Mouse (Mus musculus) MEL (cell line): ENCODE data around the gene Ccdc137. TPM values are rescaled to one million over a fixed set of nuclear protein-coding genes. Genes with fewer than 3 reads are reported as not detected.
A peak's percentile ranks its signal among the peaks of the same experiment; 100 is the strongest.

ENCODE experiments used
- DNase-seq: peaks from one replicate; pipeline ENCODE4 v3.0.0; 2011; ENCODE audit warnings: low read depth, low spot score
- H3K27ac ChIP-seq: 2 replicates; pipeline ENCODE4 v1.5.1; 2012; ENCODE audit warnings: low read depth, mild to moderate bottlenecking, control low read depth, low read length, moderate library complexity; ENCODE audit not compliant: control insufficient read depth
- H3K27me3 ChIP-seq, 2 experiments: fragments of 150-350 bp in 1 of 2; sonication (generic) in 1 of 2; 2 replicates each; pipeline ENCODE4 v1.6.1; 2012; ENCODE audit warnings: low read length in 2 of 2, mild to moderate bottlenecking in 2 of 2, improper control_type of control experiment in 1 of 2, moderate library complexity in 1 of 2; ENCODE audit not compliant: insufficient read depth in 2 of 2, control insufficient read depth in 1 of 2
- H3K36me3 ChIP-seq, 2 experiments: 2 replicates each; pipeline ENCODE4 v1.6.1; 2012 to 2014; ENCODE audit warnings: low read length in 2 of 2, improper control_type of control experiment in 1 of 2, inconsistent platforms in 1 of 2, mild to moderate bottlenecking in 1 of 2; ENCODE audit not compliant: insufficient read depth in 2 of 2, control insufficient read depth in 1 of 2
- H3K4me1 ChIP-seq, 2 experiments: fragments of 150-350 bp in 1 of 2; sonication (generic) in 1 of 2; 2 replicates each; pipeline ENCODE4 v1.6.1; 2012; ENCODE audit warnings: low read length in 2 of 2, improper control_type of control experiment in 1 of 2, mild to moderate bottlenecking in 1 of 2; ENCODE audit not compliant: insufficient read depth in 2 of 2, control insufficient read depth in 1 of 2
- H3K4me3 ChIP-seq, 2 experiments: fragments of 150-350 bp in 1 of 2; sonication (generic) in 1 of 2; 2 replicates each; pipeline ENCODE4 v1.5.1; 2012; ENCODE audit warnings: low read depth in 2 of 2, low read length in 2 of 2, mild to moderate bottlenecking in 2 of 2, moderate library complexity in 2 of 2, control low read depth in 1 of 2, improper control_type of control experiment in 1 of 2; ENCODE audit not compliant: control insufficient read depth in 1 of 2, insufficient read depth in 1 of 2
- H3K79me2 ChIP-seq: 2 replicates; pipeline ENCODE4 v1.6.1; 2012; ENCODE audit warnings: mild to moderate bottlenecking, low read length, moderate library complexity; ENCODE audit not compliant: control insufficient read depth, poor library complexity, insufficient read depth
- H3K9ac ChIP-seq: 2 replicates; pipeline ENCODE4 v1.6.1; 2012; ENCODE audit warnings: low read depth, mild to moderate bottlenecking, control low read depth, low read length, moderate library complexity; ENCODE audit not compliant: control insufficient read depth, poor library complexity, severe bottlenecking
- H3K9me3 ChIP-seq: fragments of 150-350 bp; sonication (generic); replicated peaks from 2 replicates; pipeline ENCODE4 v1.6.1; 2012; ENCODE audit warnings: mild to moderate bottlenecking, low read length, improper control_type of control experiment, moderate library complexity; ENCODE audit not compliant: insufficient read depth
- BHLHE40 ChIP-seq: IDR thresholded peaks from 2 replicates; pipeline ENCODE4 v1.6.1; 2012; ENCODE audit warnings: low read depth, mild to moderate bottlenecking, inconsistent platforms, low read length, improper control_type of control experiment, borderline replicate concordance
- CHD1 ChIP-seq: IDR thresholded peaks from 2 replicates; pipeline ENCODE4 v1.6.1; 2012; ENCODE audit warnings: low read depth, mild to moderate bottlenecking, inconsistent platforms, low read length, improper control_type of control experiment
- CTCF ChIP-seq, 3 experiments: IDR thresholded peaks in 2 of 3; conservative IDR thresholded peaks in 1 of 3; 2 replicates each; pipeline ENCODE4 v1.5.1; 2011 to 2012; ENCODE audit warnings: low read length in 3 of 3, low read depth in 2 of 3, mild to moderate bottlenecking in 2 of 3, improper control_type of control experiment in 1 of 3, inconsistent platforms in 1 of 3, mixed read lengths in 1 of 3, moderate library complexity in 1 of 3; ENCODE audit not compliant: control insufficient read depth in 1 of 3, insufficient read depth in 1 of 3, poor library complexity in 1 of 3, severe bottlenecking in 1 of 3
- E2F4 ChIP-seq: IDR thresholded peaks from 2 replicates; pipeline ENCODE4 v1.6.1; 2011; ENCODE audit warnings: low read depth, low read length, improper control_type of control experiment, borderline replicate concordance
- EP300 ChIP-seq, 2 experiments: IDR thresholded peaks; 2 replicates each; pipeline ENCODE4 v1.6.1; 2011; ENCODE audit warnings: improper control_type of control experiment in 2 of 2, low read length in 2 of 2, low read depth in 1 of 2, mild to moderate bottlenecking in 1 of 2
- GABPA ChIP-seq: IDR thresholded peaks from 2 replicates; pipeline ENCODE4 v1.6.1; 2012; ENCODE audit warnings: low read depth, mild to moderate bottlenecking, inconsistent platforms, low read length, improper control_type of control experiment, moderate library complexity
- HCFC1 ChIP-seq: IDR thresholded peaks from 2 replicates; pipeline ENCODE4 v1.6.1; 2012; ENCODE audit warnings: low read depth, mild to moderate bottlenecking, inconsistent platforms, low read length, improper control_type of control experiment, moderate library complexity
- KAT2A ChIP-seq: conservative IDR thresholded peaks from 2 replicates; pipeline ENCODE4 v1.6.1; 2012; ENCODE audit warnings: low read depth, low read length, improper control_type of control experiment, inconsistent platforms
- MAFK ChIP-seq: IDR thresholded peaks from 2 replicates; pipeline ENCODE4 v1.6.1; 2011; ENCODE audit warnings: low read depth, mild to moderate bottlenecking, low read length, improper control_type of control experiment, borderline replicate concordance
- MAX ChIP-seq: IDR thresholded peaks from 2 replicates; pipeline ENCODE4 v1.6.1; 2011; ENCODE audit warnings: low read length, improper control_type of control experiment
- MAZ ChIP-seq: IDR thresholded peaks from 2 replicates; pipeline ENCODE4 v1.6.1; 2012; ENCODE audit warnings: low read depth, mild to moderate bottlenecking, inconsistent platforms, low read length, improper control_type of control experiment
- MEF2A ChIP-seq: IDR thresholded peaks from 2 replicates; pipeline ENCODE4 v1.6.1; 2014; ENCODE audit warnings: low read depth, mild to moderate bottlenecking, inconsistent platforms, low read length, improper control_type of control experiment; ENCODE audit not compliant: poor library complexity, insufficient replicate concordance, severe bottlenecking; ENCODE audit errors: extremely low read depth
- MXI1 ChIP-seq: IDR thresholded peaks from 2 replicates; pipeline ENCODE4 v1.6.1; 2011; ENCODE audit warnings: mild to moderate bottlenecking, low read depth, low read length, improper control_type of control experiment
- MYC ChIP-seq: IDR thresholded peaks from 2 replicates; pipeline ENCODE4 v1.6.1; 2011; ENCODE audit warnings: low read depth, mild to moderate bottlenecking, low read length, improper control_type of control experiment, moderate library complexity
- POLR2AphosphoS5 ChIP-seq: IDR thresholded peaks from 2 replicates; pipeline ENCODE4 v1.6.1; 2012; ENCODE audit warnings: low read depth, borderline replicate concordance, mild to moderate bottlenecking, inconsistent platforms, low read length, moderate library complexity, mixed read lengths
- SMC3 ChIP-seq: IDR thresholded peaks from 2 replicates; pipeline ENCODE4 v1.6.1; 2011; ENCODE audit warnings: low read depth, low read length, improper control_type of control experiment
- TCF12 ChIP-seq: IDR thresholded peaks from 2 replicates; pipeline ENCODE4 v1.6.1; 2014; ENCODE audit warnings: low read depth, mild to moderate bottlenecking, inconsistent platforms, low read length, improper control_type of control experiment, moderate library complexity
- UBTF ChIP-seq: IDR thresholded peaks from 2 replicates; pipeline ENCODE4 v1.6.1; 2012; ENCODE audit warnings: low read depth, mild to moderate bottlenecking, inconsistent platforms, low read length, improper control_type of control experiment, moderate library complexity, borderline replicate concordance; ENCODE audit not compliant: insufficient read depth
- ZC3H11A ChIP-seq: IDR thresholded peaks from 2 replicates; pipeline ENCODE4 v1.6.1; 2012; ENCODE audit warnings: low read depth, mild to moderate bottlenecking, inconsistent platforms, low read length, improper control_type of control experiment
- ZNF384 ChIP-seq: IDR thresholded peaks from 2 replicates; pipeline ENCODE4 v1.6.1; 2012; ENCODE audit warnings: low read depth, mild to moderate bottlenecking, inconsistent platforms, low read length, improper control_type of control experiment
- polyA plus RNA-seq, 2 experiments: library from polyadenylated mRNA; stranded (reverse) in 1 of 2; unstranded in 1 of 2; fragments of >175 nt in 1 of 2; fragments of >200 nt in 1 of 2; gene quantifications; 2 replicates each; pipeline versions ENCODE4 v1.2.1 to v1.2.4; 2012; ENCODE audit warnings: low replicate concordance in 2 of 2, low read depth in 1 of 2; ENCODE audit not compliant: insufficient read length in 2 of 2, insufficient read depth in 1 of 2, missing spikeins in 1 of 2
- total RNA-seq: library from RNA; depleted of rRNA; stranded (reverse); fragments of 300-350 nt; gene quantifications from 2 replicates; pipeline ENCODE4 v1.2.3, GENCODE M21; 2012

Gene Ccdc137
- total and polyA plus RNA-seq, 3 experiments = 104 to 116 TPM; not detected in 1

- Histone ChIP-seq H3K79me2 (peaks cover 16% of the 10 kb centered on the region), H3K36me3 (peaks cover 1 to 11% of the 10 kb centered on the region in 2 experiments; a peak in 2 of 4 replicates), H3K27me3 (no peaks in the 10 kb centered on the region), H3K9me3 (no peaks in the 10 kb centered on the region), H3K9ac (peak overlapping the region; percentile 87), H3K4me3 (peak overlapping the region; percentile 79 to 80), H3K4me1 (peaks cover 8 to 12% of the 10 kb centered on the region in 2 experiments), H3K27ac (peak overlapping the region; percentile 22; the same call in 1 of the 2 replicates)
- no peak for TF ChIP-seq TCF12
- no peak for TF ChIP-seq KAT2A
- 0 out of 2 replicates have a peak, but pooled peaks have one; percentile 6 for TF ChIP-seq MAX
- TF ChIP-seq EP300 (IDR thresholded peaks at IDR 0.05; ENCODE audit: low read depth in 1 of 2, low read length in 2 of 2) = no peak
- TF ChIP-seq ZC3H11A = no peak
- TF ChIP-seq MXI1 = peak; percentile 38
- TF ChIP-seq GABPA = no peak
- TF ChIP-seq MAFK = no peak
- TF ChIP-seq CHD1 = 0 out of 2 replicates have a peak, but pooled peaks have one; percentile 66
- TF ChIP-seq E2F4 = no peak
- TF ChIP-seq MEF2A = no peak
- no peak for DNase-seq
These were observed 9.8 kb downstream of the Ccdc137 start for GRCm38 (mm10) chr11:120467736-120468092.

- peaks cover 6 to 10% of the 10 kb centered on the region in 2 experiments; a peak in 3 of 4 replicates for H3K36me3 ChIP-seq
- no peak overlapping the region for H3K9ac ChIP-seq
- H3K27ac ChIP-seq = no peak overlapping the region
- H3K4me3 ChIP-seq = no peak overlapping the region
- no peak for DNase-seq
- TF ChIP-seq ZC3H11A (no peak), POLR2AphosphoS5 (no peak), HCFC1 (no peak), CHD1 (no peak), ZNF384 (no peak), GABPA (no peak), KAT2A (no peak), CTCF (IDR thresholded peaks at IDR 0.05 in 2 of 3, conservative IDR thresholded peaks at IDR 0.05 in 1 of 3; ENCODE audit: control insufficient read depth in 1 of 3, insufficient read depth in 1 of 3, low read depth in 2 of 3, low read length in 3 of 3, poor library complexity in 1 of 3, severe bottlenecking in 1 of 3) (no peak), BHLHE40 (no peak), MXI1 (no peak), SMC3 (no peak), UBTF (no peak), MAZ (no peak), MYC (no peak)
- H3K79me2 ChIP-seq = peaks cover 13% of the 10 kb centered on the region
- no peaks in the 10 kb centered on the region for H3K27me3 ChIP-seq
- peaks cover 6 to 8% of the 10 kb centered on the region in 2 experiments for H3K4me1 ChIP-seq
- H3K9me3 ChIP-seq = no peaks in the 10 kb centered on the region
These were observed 14.1 kb downstream of the Ccdc137 start for GRCm38 (mm10) chr11:120472052-120472451.
